Mouse (Mus musculus): ENCODE results near the gene Wnt9b. TPM values are rescaled to one million over a fixed set of nuclear protein-coding genes. Genes with fewer than 3 reads are reported as not detected.

Gene Wnt9b
- total and polyA plus RNA-seq, 3 experiments = 0.11 TPM; not detected in 2

DNA sequence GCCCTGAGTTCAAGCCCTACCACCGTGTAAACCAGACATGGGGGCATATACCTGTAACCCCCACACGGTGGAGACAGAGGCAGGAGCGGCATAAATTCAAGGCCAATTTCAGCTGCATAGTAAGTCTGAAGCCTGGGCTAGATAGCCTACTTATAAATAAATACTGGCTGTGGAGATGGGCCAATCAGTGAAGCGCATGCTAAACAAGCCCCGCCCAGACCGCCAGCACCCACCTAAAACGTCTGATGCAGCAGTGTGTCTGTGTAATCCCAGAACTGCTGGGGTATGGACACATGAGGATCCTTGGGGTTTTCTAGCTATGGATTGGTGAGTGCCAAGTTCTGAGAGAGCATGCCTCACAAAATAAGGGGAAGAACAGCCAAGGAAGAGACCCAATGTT is 10.5 kb upstream of the Wnt9b start:
- Histone ChIP-seq H3K9me3 (replicated peaks) (0 out of 2 replicates have a peak, but pooled peaks cover 2% of the 10 kb centered on the region), H3K36me3 (replicated peaks) (no peaks in the 10 kb centered on the region), H3K4me1 (ENCODE audit: insufficient read depth, low read depth, low read length) (no peaks in the 10 kb centered on the region; the same call in 1 of the 2 replicates), H3K4me3 (ENCODE audit: low read depth, low read length) (no peak overlapping the region), H3K27me3 (ENCODE audit: insufficient read depth, low read length) (peaks cover 2% of the 10 kb centered on the region; the same call in 1 of the 2 replicates)
- TF ChIP-seq POLR2AphosphoS5 (IDR thresholded peaks at IDR 0.05; ENCODE audit: insufficient replicate concordance, low read depth, low read length) (no peak), CTCF (IDR thresholded peaks at IDR 0.05; ENCODE audit: low read depth, low read length) (no peak)
- DNase-seq (ENCODE audit: low spot score) = no peak
- no peak for ATAC-seq (ENCODE audit: extremely low read depth, insufficient number of reproducible peaks, low FRiP score, poor library complexity, severe bottlenecking)

DNA sequence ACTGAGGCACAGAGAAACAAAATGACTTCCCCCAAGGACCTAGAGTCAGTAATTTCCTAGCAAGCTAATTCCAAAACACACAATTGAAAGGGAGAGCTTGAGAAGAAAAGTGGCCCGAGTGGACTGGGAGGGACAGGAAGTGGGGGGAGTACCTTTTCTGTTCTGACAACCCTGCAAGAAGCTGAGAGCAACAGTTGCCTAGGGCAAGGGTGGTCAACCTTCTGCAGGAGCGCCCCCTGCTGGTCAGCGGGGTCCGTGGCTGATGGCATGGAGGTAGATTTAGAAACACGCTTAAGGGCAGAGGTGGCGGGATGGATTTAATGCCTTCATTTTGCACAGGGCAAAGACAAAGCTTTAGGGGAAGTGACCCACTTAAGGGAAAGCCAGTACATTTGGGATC is 9.1 kb upstream of the Wnt9b start:
- H3K27me3 ChIP-seq (ENCODE audit: insufficient read depth, low read length) = peaks cover 2% of the 10 kb centered on the region; the same call in 1 of the 2 replicates
- no peaks in the 10 kb centered on the region; the same call in 1 of the 2 replicates for H3K4me1 ChIP-seq (ENCODE audit: insufficient read depth, low read depth, low read length)
- TF ChIP-seq CTCF (IDR thresholded peaks at IDR 0.05; ENCODE audit: low read depth, low read length) (peak; percentile 75), GATA1 (IDR thresholded peaks at IDR 0.05; ENCODE audit: borderline replicate concordance, low read length) (no peak), TAL1 (conservative IDR thresholded peaks at IDR 0.05; ENCODE audit: low read depth, low read length) (no peak), GATA2 (IDR thresholded peaks at IDR 0.05; ENCODE audit: borderline replicate concordance, low read depth, low read length) (no peak), POLR2AphosphoS5 (IDR thresholded peaks at IDR 0.05; ENCODE audit: insufficient replicate concordance, low read depth, low read length) (no peak)
- peak; percentile 42 for DNase-seq (ENCODE audit: low spot score)
- H3K9me3 ChIP-seq (replicated peaks) = 0 out of 2 replicates have a peak, but pooled peaks cover 2% of the 10 kb centered on the region
- no peak for ATAC-seq (ENCODE audit: extremely low read depth, insufficient number of reproducible peaks, low FRiP score, poor library complexity, severe bottlenecking)
- no peak overlapping the region for H3K4me3 ChIP-seq (ENCODE audit: low read depth, low read length)
- no peaks in the 10 kb centered on the region for H3K36me3 ChIP-seq (replicated peaks)

DNA sequence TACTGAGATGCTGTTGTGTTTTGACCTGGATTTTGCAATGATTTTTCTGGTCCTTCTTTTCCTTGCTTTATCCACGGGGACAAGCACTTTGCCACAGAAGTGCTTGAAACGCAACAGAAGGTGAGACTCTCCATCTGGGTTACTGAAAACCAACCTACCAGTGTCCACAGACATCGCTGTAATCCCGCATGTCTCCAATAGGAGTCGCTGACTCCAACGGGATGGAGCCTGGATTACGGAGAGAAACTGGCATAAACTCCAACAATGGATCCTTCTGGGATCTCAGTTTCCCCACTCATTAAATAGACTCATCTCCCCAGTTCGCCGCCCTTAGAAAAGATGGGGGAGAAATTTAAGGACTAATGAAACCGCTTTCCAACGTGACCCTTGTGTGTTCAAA is 8.4 kb upstream of the Wnt9b start:
- Histone ChIP-seq H3K4me1 (ENCODE audit: insufficient read depth, low read depth, low read length) (no peaks in the 10 kb centered on the region; the same call in 1 of the 2 replicates), H3K9me3 (replicated peaks) (0 out of 2 replicates have a peak, but pooled peaks cover 2% of the 10 kb centered on the region), H3K4me3 (ENCODE audit: low read depth, low read length) (no peak overlapping the region), H3K36me3 (replicated peaks) (no peaks in the 10 kb centered on the region), H3K27me3 (ENCODE audit: insufficient read depth, low read length) (peaks cover 2% of the 10 kb centered on the region; the same call in 1 of the 2 replicates)
- ATAC-seq (ENCODE audit: extremely low read depth, insufficient number of reproducible peaks, low FRiP score, poor library complexity, severe bottlenecking) (no peak), DNase-seq (ENCODE audit: low spot score) (no peak)
- TF ChIP-seq GATA2 (IDR thresholded peaks at IDR 0.05; ENCODE audit: borderline replicate concordance, low read depth, low read length) = no peak
- TF ChIP-seq TAL1 (conservative IDR thresholded peaks at IDR 0.05; ENCODE audit: low read depth, low read length) = no peak
- TF ChIP-seq POLR2AphosphoS5 (IDR thresholded peaks at IDR 0.05; ENCODE audit: insufficient replicate concordance, low read depth, low read length) = no peak
- no peak for TF ChIP-seq GATA1 (IDR thresholded peaks at IDR 0.05; ENCODE audit: borderline replicate concordance, low read length)

DNA sequence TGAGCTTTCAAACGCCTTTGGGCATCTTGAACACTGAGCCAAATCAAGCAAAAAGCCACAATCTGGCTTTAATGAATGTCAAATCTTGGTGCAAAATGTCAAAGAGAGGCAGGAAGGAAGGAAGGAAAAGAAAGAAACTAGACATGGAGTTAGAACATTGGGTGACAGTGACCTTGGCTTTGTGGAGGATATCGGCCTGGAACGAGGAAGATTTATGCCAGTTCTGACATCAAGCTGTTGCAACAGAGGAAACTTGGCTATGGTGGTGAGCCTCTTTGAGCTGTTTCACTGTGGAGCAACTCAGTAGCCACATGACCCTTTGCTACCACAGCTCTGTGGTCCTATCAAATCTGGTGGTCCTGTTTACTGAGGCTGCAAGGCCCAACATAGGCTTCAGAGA is 991 bp upstream of the Wnt9b start:
- H3K4me1 ChIP-seq (ENCODE audit: insufficient read depth, low read depth, low read length) = no peaks in the 10 kb centered on the region
- TF ChIP-seq GATA1 (IDR thresholded peaks at IDR 0.05; ENCODE audit: borderline replicate concordance, low read length) (no peak), GATA2 (IDR thresholded peaks at IDR 0.05; ENCODE audit: borderline replicate concordance, low read depth, low read length) (no peak), TAL1 (conservative IDR thresholded peaks at IDR 0.05; ENCODE audit: low read depth, low read length) (no peak), CTCF (IDR thresholded peaks at IDR 0.05; ENCODE audit: low read depth, low read length) (no peak), POLR2AphosphoS5 (IDR thresholded peaks at IDR 0.05; ENCODE audit: insufficient replicate concordance, low read depth, low read length) (no peak)
- no peaks in the 10 kb centered on the region for H3K36me3 ChIP-seq (replicated peaks)

DNA sequence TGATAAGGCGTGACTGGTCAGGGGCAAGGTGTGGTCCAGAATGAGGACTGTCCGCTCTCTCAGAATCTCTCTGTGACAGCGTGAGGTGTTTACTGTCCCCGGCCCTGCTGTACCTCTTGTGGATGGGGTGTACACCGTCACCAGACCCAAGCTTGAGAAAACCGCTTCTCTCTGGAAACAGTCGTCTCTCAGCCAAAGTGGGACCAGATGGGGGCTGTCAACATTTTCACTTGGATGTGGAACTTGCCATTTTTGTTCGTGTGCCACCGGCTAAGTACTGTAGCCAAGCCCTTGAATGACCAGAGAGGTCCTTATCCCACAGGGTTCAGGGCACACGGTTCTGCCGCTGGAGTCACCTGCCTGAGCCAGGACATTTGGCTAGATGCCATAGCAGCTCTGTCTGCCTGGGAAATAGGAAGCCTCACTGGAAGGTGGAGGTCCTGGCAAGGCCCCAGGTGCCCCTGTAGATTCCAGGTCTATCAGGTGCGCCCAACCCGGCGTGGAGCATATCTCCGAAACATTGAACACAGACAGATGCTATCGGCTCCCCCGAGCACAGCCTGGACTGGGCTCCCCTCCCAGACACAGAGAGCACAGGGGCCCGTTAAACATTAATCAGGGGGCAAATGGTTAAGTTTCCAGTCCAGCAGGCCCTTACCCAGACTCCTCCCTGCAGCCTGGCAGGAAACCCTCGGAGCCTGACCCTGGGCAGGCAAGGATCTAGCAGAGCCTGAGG is 14.4 kb downstream of the Wnt9b start:
- no peaks in the 10 kb centered on the region for H3K36me3 ChIP-seq (replicated peaks)
- peaks cover 15% of the 10 kb centered on the region for H3K27me3 ChIP-seq (ENCODE audit: insufficient read depth, low read length)
- no peaks in the 10 kb centered on the region for H3K9me3 ChIP-seq (replicated peaks)
- DNase-seq (ENCODE audit: low spot score) (no peak), ATAC-seq (ENCODE audit: extremely low read depth, insufficient number of reproducible peaks, low FRiP score, poor library complexity, severe bottlenecking) (no peak)
- H3K4me3 ChIP-seq (ENCODE audit: low read depth, low read length) = no peak overlapping the region
- no peaks in the 10 kb centered on the region for H3K4me1 ChIP-seq (ENCODE audit: insufficient read depth, low read depth, low read length)
- no peak for TF ChIP-seq POLR2AphosphoS5 (IDR thresholded peaks at IDR 0.05; ENCODE audit: insufficient replicate concordance, low read depth, low read length)
- no peak for TF ChIP-seq GATA2 (IDR thresholded peaks at IDR 0.05; ENCODE audit: borderline replicate concordance, low read depth, low read length)
- TF ChIP-seq CTCF (IDR thresholded peaks at IDR 0.05; ENCODE audit: low read depth, low read length) = no peak
- TF ChIP-seq GATA1 (IDR thresholded peaks at IDR 0.05; ENCODE audit: borderline replicate concordance, low read length) = no peak
- no peak for TF ChIP-seq TAL1 (conservative IDR thresholded peaks at IDR 0.05; ENCODE audit: low read depth, low read length)

More for the DNA sequence above, 991 bp upstream of the Wnt9b start:
- H3K4me3 ChIP-seq (ENCODE audit: low read depth, low read length) = no peak overlapping the region
- DNase-seq (ENCODE audit: low spot score) (no peak), ATAC-seq (ENCODE audit: extremely low read depth, insufficient number of reproducible peaks, low FRiP score, poor library complexity, severe bottlenecking) (no peak)
- no peaks in the 10 kb centered on the region for H3K9me3 ChIP-seq (replicated peaks)
- peaks cover 11% of the 10 kb centered on the region; the same call in 1 of the 2 replicates for H3K27me3 ChIP-seq (ENCODE audit: insufficient read depth, low read length)

DNA sequence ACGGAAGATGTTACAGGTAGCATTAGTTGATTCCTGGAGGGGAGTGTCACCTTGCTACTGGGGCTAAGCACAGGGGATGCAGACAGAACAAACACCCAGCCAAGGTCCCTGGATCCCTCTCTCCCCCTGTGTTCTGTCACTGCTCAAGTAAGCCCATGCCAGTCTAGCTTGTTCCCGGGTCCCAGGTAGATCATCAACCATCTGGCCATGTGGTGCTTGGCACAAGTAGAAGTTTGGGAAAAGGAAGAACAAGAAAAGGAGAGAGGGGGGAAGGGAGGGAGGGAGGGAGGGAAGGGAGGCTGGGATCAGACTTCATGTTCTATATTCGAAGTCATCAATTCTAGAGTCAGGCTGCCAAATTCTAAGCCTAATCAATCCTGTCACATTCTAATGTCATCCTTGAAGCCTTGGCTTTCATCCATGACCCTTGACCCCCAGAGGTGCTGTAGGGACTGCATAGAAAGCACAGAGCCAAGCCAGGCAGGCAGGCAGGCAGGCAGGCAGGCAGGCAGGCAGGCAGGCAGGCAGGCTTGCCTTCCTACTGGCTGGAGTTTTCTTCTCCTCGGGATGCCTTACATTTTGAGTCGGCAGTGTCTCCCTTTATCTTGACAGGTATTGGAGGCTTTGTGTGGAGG is 15.1 kb downstream of the Wnt9b start:
- H3K27me3 ChIP-seq (ENCODE audit: insufficient read depth, low read length) = peaks cover 8% of the 10 kb centered on the region; the same call in 1 of the 2 replicates
- H3K4me1 ChIP-seq (ENCODE audit: insufficient read depth, low read depth, low read length) = no peaks in the 10 kb centered on the region
- no peaks in the 10 kb centered on the region for H3K36me3 ChIP-seq (replicated peaks)
- TF ChIP-seq POLR2AphosphoS5 (IDR thresholded peaks at IDR 0.05; ENCODE audit: insufficient replicate concordance, low read depth, low read length) = no peak
- no peak for TF ChIP-seq TAL1 (conservative IDR thresholded peaks at IDR 0.05; ENCODE audit: low read depth, low read length)
- no peak for TF ChIP-seq GATA2 (IDR thresholded peaks at IDR 0.05; ENCODE audit: borderline replicate concordance, low read depth, low read length)
- ATAC-seq (ENCODE audit: extremely low read depth, insufficient number of reproducible peaks, low FRiP score, poor library complexity, severe bottlenecking) (no peak), DNase-seq (ENCODE audit: low spot score) (no peak)
- H3K4me3 ChIP-seq (ENCODE audit: low read depth, low read length) = no peak overlapping the region
- H3K9me3 ChIP-seq (replicated peaks) = no peaks in the 10 kb centered on the region
